Mouse (Mus musculus): ENCODE measurements around the gene Rcan2.

Rcan2 gene

DNA sequence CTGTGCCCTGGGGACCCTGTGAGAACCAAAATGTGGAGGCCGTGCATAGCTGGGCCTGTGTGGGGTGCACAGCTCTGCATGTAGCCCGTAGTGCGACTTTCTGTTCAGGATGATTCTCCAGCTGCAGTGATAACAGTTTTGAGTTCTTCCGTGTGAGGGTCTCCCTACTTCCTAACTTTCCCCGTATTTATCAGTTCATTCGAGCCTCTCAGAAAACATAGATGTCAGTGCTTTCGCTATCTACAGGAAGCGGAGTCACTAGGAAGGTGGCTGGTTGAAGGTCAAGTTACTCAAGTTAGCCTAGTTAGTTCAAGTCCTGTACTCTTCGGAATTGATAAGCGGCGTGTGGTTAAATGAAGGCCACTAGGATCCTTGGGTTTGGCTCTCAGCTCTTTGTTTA lies 130.6 kb downstream of the Rcan2 start:
- no peak for DNase-seq

DNA sequence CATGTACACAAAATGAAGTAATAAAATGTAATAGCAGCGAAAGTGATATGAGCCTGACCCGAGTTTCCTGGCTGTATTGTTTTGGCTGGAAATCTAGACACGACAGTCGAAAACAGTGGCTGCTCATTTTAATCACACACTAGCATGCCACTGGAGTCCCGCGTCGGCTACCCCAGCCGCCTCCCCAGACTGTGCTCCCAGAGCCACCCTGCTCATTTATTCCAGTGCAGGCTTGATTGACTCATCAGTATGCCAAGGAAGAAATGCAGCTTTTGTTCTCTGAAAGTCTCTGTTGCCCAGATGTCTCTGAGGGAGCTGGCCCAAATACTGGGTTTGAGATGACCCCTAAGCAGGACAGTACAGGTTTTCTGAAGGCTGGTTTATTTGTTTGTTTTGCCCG lies 132.9 kb downstream of the Rcan2 start:
- peak; percentile 9 for DNase-seq

- no peak for DNase-seq
Observed at GRCm38 (mm10) chr17:43952219-43952618, 151.1 kb downstream of the Rcan2 start.

DNA sequence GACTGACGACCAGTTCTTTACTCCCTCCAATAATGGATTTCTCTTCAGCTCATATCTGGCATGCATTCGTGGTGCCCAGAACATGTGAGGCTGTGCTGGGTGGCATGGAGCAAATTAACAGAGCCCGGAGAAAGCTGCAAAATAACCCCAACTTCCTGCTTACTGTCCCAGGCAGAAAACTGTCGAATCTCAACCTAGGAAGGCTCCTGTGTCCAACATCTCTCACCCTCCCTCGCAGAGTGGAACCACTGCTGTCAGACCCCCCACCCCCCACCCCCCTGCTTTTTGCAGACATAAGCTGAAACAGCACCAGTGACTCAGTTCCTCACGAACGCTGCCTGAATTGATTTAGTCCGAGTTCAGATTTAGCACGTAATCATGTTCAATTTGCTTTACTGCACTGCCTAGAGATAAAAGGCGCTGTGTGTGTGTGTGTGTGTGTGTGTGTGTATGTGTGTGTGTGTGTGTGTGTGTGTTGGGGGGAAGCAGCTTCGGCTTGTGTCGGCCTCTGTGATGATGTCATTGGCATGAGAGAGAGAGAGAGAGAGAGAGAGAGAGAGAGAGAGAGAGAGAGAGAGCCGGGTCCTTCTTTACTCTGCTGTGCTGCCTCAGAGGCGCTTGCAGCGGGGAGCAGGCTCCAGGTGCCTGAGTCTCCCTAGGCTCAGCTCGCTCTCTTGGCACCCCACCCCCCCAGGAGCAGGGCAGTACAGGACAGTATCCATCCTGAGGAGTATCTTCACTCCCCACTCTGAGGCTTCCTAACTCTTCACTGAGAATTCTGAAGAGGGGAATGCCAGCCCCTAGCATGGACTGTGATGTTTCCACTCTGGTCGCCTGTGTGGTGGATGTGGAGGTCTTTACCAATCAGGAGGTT lies 151.7 kb downstream of the Rcan2 start:
- DNase-seq: peak; percentile 42

- no peak for DNase-seq
Observed at GRCm38 (mm10) chr17:43953535-43953918, 152.4 kb downstream of the Rcan2 start.

GRCm38 (mm10) chr17:43959797-43960196 lies 158.6 kb downstream of the Rcan2 start:
- DNase-seq: no peak

GRCm38 (mm10) chr17:43969943-43970342 lies 168.8 kb downstream of the Rcan2 start:
- no peak for DNase-seq

DNA sequence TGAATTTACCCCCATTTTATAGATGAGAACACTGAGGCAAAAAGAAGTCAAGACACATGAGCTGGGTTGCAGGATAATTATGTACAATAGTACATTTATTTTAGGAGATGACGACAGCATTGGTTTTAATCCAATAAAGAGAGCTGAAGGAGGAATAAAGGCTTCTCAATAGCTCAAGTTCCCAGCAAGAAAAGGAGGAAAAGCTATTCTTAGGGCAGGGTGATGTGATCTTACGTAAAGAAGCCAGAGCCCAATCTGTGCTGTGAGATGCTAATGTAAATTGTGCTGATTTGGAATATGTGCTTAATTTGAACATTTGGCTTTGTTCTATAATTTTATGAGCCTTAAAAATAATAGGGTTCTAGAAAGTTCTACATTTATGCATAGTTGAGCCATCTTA lies 176.4 kb downstream of the Rcan2 start:
- no peak for DNase-seq

DNA sequence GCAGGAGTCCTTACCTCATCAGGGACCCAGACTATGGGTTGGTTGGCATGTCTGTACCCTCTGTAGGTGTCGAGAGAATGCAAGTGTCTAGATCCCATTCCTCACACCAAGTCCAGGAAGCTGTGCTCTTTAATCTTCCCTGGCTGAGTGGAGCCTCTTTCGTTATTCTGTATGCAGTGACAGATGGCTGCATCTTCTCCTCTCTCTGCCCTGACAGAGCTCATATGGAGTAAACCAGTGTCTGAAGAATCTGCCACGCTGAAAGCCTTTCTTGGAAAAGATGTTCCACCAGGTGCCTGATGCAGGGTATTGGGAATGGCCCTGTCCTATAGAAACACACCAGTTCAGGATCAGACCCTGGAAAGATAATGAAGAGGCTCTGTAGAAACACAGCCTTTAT lies 178.8 kb downstream of the Rcan2 start:
- no peak for DNase-seq

DNA sequence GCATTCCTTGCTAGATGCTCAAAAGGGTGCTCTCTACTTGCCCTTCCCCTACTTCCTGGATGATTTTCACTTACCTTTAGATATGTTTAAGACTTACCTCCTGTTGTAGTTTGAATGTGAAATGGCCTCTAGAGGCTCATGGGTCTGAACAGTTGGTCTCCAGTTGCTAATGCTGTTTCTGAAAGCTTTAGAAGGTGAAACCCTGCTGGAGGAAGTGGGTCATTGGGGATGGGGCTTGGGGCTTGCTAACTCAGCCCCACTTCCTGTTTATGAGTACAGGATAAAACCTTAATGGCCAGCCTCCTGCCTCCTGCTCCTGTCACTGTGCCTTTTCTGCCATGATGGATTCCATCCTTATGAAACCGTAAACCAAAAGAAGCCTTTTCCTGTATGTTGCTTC lies 181.4 kb downstream of the Rcan2 start:
- DNase-seq: no peak

- DNase-seq: no peak
Observed at GRCm38 (mm10) chr17:43989334-43989945, 188.3 kb downstream of the Rcan2 start.

GRCm38 (mm10) chr17:43990957-43991383 lies 189.8 kb downstream of the Rcan2 start:
- DNase-seq: no peak

DNA sequence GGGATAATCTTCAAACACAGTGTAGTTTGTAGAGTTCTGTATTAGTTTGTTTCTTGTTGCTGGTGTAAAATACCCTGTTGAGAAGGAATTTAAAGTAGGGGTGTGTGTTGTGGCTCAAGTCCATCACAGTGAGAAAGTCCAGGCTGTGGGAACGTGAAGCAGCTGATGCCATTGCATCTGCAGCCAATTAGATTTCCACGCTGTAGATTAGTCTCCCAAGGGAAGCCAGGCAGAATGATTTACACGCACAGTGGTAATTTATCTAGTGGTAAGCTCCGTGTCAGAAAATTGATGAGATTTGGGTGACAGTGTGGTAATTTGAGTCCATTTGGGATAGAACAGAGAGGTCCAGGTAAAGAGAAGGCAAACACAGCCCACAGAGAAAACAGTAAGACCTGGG lies 192.9 kb downstream of the Rcan2 start:
- no peak for DNase-seq

GRCm38 (mm10) chr17:43997514-43997913 lies 196.4 kb downstream of the Rcan2 start:
- DNase-seq: no peak

DNA sequence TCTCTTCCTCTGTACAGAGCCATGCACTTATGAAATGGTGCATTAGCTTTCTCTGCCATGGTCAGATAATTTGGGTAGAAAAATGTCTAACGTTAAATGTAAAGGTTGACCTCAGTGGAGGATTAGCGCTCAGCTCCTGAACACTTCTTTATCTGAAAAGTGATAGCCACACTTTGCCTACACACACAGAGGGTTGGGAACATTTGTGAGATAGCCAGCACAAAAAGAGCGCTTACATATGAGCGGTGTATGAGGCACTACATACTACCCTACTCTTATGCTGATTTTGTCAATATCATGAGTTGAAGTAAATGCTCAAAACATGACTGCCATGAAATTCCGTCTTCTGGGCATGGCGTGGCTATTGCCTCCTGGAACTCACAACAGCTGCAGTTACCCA lies 196.9 kb downstream of the Rcan2 start:
- DNase-seq: no peak

DNA sequence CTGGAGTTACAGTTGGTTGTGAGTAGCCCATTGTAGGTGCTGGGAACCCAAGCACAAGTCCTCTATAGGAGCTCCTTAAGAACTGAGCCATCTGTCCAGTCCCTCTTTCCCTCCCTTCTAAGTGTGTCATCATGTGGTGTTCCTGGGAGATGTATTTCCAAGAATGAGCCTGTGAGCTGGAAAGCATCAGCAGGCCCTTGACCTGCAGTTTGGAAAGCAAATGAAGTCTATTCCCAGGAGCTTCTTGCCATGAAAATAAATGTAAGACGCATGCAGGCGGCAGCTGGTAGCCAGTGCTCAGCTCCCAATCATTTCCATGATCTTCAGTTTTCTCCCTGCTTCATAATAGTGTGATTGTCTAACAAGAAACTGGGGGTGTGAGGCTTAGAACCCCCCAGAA lies 203.2 kb downstream of the Rcan2 start:
- no peak for DNase-seq

DNA sequence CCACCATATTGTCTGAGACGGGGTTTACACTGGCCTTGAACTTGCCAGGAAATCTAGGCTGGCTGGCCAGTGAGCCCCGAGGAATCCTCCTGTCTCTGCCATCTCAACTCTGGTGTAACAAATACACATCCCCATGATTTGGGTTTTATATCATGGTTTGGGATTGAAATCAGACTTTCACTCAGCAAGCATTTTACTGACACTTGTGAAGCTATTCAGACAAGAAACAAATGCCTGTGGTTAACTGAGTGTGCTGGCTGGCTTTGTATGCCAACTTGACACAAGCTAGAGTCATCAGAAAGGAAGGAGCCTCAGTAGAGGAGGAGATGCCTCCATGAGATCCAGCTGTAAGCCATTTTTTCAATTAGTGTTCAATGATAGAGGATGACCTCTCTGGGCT lies 206.3 kb downstream of the Rcan2 start:
- DNase-seq: no peak

DNA sequence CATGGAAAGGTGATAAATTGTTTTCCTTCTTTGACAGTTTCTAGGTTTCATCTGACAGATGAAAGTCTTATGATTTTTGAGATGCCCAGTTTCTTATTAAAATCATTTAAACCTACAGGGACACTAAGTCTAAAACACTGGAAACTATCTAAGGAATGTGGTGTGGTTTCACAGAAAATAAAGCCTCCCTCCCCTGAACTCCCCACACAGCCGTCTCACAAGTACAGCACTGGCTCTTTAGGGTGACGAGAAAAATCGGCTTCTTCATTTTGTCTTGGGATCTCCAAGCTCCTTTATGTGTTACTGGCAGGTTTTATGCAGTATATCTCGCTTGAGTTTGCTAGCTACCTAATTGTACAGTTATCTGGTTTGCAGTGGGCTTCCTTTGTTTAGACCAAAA lies 210.8 kb downstream of the Rcan2 start:
- DNase-seq: no peak

GRCm38 (mm10) chr17:44013756-44014510 lies 212.8 kb downstream of the Rcan2 start:
- DNase-seq: no peak

- DNase-seq: no peak
Observed at GRCm38 (mm10) chr17:44016314-44016713, 215.2 kb downstream of the Rcan2 start.

DNA sequence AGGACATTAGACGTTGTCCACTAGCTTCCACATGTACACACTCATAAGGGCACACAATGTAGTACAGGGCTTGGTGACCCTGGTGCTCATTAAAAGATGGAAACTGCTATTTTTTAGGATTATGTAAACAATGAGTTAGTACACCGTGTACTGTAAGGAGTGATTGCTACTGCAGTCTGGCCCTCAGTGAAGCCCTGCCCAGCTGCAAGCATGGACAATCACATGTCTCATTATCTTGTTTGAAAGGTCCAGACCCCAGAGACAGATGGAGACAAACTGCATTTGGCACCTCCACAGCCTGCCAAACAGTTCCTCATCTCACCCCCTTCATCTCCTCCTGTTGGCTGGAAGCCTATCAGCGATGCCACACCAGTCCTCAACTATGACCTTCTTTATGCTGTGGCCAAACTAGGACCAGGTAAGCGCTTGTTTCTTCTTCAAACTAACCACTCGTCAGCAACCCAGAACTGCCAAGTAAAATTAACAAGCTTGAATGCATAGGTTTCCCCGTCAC lies 219.6 kb downstream of the Rcan2 start:
- no peak for DNase-seq

DNA sequence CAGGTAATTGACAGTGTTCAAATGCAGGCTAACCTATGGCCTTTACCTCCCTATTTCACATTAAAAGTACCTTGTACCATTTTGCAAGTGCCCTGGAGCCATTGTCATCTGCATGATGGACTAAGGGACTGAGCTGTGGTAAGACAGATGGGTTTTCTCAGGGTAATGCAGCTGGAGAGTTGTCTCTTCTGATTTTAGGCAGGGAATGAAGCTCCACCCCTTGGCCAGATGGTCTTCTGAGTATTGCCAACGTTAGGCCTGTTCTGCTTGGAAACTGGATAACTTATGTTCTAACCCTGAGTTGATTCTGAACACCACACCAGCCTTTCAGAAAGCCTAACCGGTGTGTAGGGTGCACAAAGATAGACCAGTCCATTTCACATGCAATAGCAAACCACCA lies 222.7 kb downstream of the Rcan2 start:
- peak; percentile 14 for DNase-seq

GRCm38 (mm10) chr17:44025011-44025410 lies 223.9 kb downstream of the Rcan2 start:
- DNase-seq: no peak

DNA sequence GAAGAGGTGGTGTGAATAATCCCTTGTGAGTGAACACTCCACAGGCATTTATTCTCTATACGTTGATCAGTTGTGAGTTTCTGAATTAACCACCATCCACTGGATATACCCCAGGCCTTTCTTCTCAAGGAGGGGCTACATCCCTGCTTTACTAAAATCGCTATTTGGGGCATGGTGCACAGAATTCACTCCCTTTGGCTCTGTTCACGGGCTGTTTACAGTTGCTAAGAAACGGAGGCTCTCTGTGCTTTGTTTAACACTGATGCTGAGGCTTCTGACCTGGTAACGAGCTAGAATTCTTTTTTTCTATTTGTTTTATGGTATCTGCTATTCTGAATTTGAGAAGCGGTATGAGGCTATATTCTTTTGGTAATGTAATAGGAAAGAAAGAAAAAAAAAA lies 224.8 kb downstream of the Rcan2 start:
- DNase-seq: no peak
